Mouse (Mus musculus) urinary bladder, postnatal 36 days (tissue): ENCODE measurements around the gene Ranbp9.

Experiments
- DNase-seq, 2 experiments: peaks; one replicate each; pipeline ENCODE4 v3.0.0; 2022; ENCODE audit warnings: low spot score in 2 of 2, mixed read lengths in 1 of 2

Ranbp9 gene

DNA sequence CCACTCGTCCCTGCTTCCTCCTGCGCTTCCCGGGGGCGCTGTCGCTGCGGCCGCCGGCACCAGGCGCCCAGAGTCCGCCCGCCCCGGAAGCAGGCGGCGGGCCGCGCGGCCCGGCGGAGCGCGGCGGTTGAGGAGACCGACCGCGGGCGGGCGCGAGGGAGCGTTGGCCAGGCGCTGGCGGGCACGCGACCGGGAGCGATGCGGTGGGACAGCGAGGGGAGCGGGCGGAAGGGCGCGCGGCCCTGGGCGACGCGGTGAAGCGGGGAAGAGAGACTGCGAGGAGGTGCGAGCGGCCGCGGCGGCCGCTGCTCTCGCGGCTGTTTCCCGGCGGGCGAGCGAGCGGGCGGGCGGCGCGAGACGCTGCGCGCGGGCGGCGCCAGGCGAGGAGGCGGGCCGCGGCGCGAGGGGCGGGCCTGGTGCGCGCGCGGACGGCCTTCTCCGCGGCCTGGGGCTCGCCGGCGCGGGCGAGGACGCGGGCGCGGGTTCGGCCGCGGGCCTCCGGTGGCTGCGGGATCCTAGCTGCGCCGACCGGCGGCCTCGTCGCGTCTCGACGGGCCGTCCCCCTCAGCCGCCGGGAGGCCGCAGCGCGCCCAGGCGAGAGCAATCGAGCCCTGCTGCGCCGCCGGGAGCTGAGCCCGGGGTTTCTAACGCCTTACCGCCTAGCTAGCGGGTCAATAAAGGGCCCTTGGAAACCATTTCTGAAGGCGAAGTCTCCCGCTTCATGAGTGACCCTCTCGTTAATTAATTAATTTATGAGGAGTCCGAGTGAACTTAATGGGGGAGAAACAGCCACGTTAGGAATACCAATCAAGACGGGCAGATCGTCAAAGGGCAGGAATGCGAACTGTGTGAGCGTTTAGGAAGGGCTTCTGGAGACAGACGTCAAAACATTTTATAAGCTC lies at the start of gene Ranbp9:
TSS of gene Ranbp9 (minus strand) at position 326 of the 902 bp plus-strand sequence.
- DNase-seq, result peak; percentile 67 to 76

DNA sequence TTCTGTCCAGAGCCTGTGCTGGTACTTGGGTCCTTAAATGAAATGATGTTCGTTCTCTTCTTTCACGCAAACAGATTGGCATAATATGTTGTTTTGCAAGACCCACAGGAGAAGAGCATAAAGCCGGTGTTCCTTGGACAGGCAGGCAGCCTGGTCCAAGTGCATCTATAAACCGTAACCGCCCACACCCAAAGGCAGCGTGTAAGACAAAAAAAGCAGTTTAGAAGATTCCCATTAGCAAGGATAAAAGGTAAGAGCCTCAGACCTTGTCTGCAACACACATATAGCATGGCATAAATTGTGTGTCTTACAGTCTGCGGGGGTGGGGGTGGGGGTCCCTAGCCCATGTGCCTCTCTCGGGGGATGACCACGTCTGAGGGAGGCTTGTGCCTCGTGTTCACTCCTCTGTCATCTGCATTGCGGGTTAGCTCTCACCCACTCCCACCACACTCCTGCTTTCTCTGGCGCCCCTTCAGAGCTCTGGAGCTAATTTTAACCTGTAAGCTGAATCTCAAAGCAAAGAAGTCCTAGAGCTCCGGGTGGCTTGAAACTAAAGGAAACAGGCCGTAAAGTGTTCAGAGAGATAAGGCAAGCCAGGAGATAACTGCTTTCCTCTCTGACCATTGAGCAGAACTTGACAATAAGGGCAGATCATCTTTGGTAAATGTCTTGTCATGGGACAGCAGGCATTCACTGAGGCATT lies 49.2 kb upstream of the Ranbp9 start:
- no peak for DNase-seq

DNA sequence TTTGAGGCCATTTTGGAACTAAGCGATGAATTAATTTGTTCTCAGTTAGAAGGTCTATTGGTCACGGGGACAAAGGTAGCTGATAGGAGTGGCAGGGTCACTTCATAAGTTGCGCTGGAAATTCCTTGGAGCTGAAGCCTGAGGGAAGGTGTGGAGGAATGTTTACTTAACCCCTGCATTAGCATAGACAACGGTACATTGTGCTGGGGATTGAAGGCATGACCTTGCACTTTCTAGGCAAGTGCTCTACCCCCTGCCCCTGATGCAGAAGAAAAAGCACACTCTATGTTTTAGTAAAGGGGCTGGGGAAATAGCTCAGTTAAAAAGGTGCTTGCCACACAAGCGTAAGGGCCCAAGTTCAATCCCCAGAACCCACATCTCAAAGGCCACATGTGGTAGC lies 45.2 kb upstream of the Ranbp9 start:
- no peak for DNase-seq

- peak; percentile 18 to 30 for DNase-seq
Measured at GRCm38 (mm10) chr13:43525363-43526134, 44.5 kb upstream of the Ranbp9 start.

- peak; percentile 40 to 73 for DNase-seq
Measured at GRCm38 (mm10) chr13:43524491-43525362, 43.6 kb upstream of the Ranbp9 start.

- DNase-seq, result no peak
Measured at GRCm38 (mm10) chr13:43523906-43524480, 42.9 kb upstream of the Ranbp9 start.

GRCm38 (mm10) chr13:43521940-43522339 lies 40.9 kb upstream of the Ranbp9 start:
- DNase-seq, result no peak

DNA sequence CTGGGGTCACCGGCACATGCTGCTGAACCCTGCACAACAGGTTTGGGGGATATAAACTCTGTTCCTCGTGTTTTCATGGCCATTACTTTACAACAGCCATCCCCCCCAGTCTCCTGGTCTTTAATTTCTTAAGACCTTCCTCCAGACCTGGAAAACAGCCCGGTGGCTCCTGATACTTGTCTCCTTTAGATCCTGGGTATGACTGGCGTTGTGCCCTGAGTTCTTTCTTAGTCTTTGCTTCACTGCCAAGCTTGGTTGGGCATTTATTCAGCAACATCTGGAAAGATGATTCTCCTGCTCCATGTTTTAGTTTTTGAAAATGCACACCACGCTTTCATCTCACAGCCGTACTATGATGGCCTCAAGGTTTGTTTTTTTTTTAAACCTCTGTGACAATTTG lies 38.2 kb upstream of the Ranbp9 start:
- no peak for DNase-seq

- DNase-seq, result no peak
Measured at GRCm38 (mm10) chr13:43517371-43517770, 36.3 kb upstream of the Ranbp9 start.

GRCm38 (mm10) chr13:43516931-43517330 lies 35.8 kb upstream of the Ranbp9 start:
- DNase-seq, result no peak

DNA sequence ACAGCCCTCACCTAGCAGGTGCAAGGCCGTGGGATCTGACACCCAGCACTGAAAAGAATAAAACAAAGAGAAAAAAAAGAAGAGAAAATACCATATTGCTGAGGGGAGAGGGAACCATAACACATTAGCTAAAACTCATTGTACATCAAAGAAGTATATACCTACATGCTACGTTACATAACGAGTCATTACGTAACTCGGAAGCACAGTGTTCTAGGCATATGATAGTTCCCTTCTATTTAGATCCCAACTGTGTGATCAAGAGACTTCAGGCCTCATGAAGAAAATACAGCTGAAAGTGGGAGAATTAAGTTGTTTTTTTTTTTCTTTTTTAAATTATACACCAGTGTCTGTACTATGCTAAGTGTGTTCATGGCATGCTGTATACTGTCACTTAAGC lies 35.0 kb upstream of the Ranbp9 start:
- DNase-seq, result no peak

DNA sequence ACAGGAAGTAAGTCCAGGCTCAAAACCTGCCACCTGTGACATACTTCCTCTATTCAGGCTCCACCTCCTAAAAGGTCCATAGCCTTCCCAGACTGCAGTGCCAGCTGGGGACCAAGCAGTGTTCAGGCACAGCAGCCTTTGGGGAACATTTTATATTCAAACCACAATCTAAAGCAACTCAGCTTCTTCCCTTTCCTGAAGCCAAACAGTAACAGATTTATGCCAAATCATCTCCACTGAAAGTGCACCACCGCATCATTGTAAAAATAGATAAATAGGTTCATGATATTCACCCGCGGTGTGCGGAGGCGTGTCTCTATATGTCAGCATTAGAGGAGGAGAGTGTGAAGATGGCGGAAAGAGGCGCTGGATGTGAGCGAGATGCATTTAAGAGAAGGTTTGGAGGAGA lies 33.9 kb upstream of the Ranbp9 start:
- DNase-seq, result no peak

DNA sequence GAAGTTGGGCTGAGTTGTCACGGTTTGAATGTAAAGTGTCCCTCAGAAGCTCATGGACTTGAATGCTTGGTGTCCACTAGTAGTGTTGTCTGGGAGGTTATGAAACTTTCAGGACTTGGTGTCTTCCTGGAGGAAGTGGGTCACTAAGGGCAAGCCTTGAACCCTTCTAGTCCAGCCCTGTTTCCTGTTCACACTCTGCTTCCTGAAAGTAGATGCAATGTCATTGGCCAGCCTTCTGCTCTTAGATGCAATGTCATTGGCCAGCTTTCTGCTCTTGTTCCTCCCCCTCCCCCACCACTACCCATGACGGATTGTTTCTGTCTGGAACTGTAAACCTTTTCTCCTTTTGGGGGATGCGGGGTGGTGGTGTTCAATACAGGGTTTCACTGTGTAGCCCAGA lies 31.7 kb upstream of the Ranbp9 start:
- DNase-seq, result no peak

DNA sequence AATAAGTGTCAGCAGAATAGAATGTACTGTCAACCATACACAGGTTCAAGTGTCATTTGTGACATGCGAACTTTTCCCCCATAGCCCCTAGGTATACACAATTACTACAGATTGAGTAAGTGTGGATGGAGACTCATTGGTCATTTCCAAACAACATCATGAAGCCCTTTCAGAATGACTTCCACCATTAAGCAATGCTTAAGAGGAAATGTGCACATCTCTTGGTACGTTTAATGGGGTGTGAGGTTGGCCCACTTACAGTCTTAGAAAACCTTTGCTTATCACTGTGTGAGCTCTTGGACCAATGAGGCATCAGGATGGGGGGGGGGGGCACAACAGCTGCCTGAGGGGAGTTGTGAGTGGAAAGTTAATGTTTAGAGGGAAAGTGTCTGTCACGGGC lies 24.7 kb upstream of the Ranbp9 start:
- DNase-seq, result no peak

- DNase-seq, result peak in 1 of 2 experiments; percentile 38
Measured at GRCm38 (mm10) chr13:43503395-43503850, 22.3 kb upstream of the Ranbp9 start.

- no peak for DNase-seq
Measured at GRCm38 (mm10) chr13:43501601-43502000, 20.5 kb upstream of the Ranbp9 start.

- no peak for DNase-seq
Measured at GRCm38 (mm10) chr13:43500483-43500850, 19.4 kb upstream of the Ranbp9 start.

DNA sequence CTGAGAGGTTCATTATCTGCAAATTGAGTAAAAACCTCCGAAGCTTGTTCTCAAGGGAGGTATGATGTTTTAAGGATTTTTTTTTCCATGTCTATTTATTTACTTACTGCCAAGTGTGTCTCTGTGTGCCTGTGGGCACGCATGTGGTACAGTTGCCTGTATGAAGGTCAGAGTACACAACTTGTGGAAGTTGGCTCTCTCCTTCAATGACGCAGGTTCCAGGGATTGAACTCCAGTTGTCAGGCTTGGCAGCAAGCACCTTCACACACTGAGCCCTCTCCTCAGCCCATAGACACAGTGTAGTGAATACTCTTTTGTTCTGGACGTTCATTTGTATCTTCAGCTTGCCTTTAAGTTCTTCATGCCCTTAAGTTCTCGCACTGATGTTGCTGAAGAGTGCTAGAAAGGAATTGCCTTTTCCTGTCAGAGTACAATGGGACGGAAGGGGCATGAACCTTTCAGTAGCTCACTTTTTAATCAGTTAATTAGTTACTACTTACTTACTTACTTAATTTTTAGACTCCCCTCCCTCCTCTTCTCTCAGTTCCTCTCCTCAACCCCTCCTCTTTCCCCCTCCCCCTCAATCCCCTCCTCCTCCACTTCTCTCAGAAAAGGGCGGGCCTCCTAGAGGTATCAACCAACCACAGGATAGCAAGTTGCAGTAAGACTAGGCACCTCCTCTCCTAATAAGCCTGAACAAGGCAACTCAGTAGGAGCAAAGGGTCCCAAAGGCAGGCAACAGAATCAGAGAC lies 18.8 kb upstream of the Ranbp9 start:
- DNase-seq, result no peak

- no peak for DNase-seq
Measured at GRCm38 (mm10) chr13:43498849-43499248, 17.8 kb upstream of the Ranbp9 start.

GRCm38 (mm10) chr13:43497769-43498168 lies 16.7 kb upstream of the Ranbp9 start:
- no peak for DNase-seq
